In genomic region chr4:3068306-3069223, GRCm38 (mm10) we compare ENCODE assay signal across 8 mouse cellular contexts.
DNase-seq lines count a peak whose midpoint lies in the region; ATAC-seq and TF ChIP-seq lines count a peak whose summit lies in the region.

No protein-coding gene starts in this region.

- no peaks in the 10 kb centered on the region for H3K36me3 ChIP-seq in forebrain, embryonic 13.5 days (ENCODE audit: poor library complexity, severe bottlenecking)
- 0 out of 2 replicates have a peak, but pooled peaks cover 5% of the 10 kb centered on the region for H3K36me3 ChIP-seq in forebrain, embryonic 12.5 days (replicated peaks)
- no peaks in the 10 kb centered on the region for H3K36me3 ChIP-seq in megakaryocyte, embryonic 14.5 days (replicated peaks; ENCODE audit: low read length)
- no peaks in the 10 kb centered on the region for H3K36me3 ChIP-seq in intestine, postnatal 0 days (ENCODE audit: control insufficient read depth, insufficient read depth)
- H3K36me3 ChIP-seq in neural tube, embryonic 14.5 days (ENCODE audit: control insufficient read depth, insufficient read depth, low read length) = no peaks in the 10 kb centered on the region

- no peak overlapping the region for H3K4me2 ChIP-seq in forebrain, embryonic 13.5 days
- no peak overlapping the region for H3K4me2 ChIP-seq in forebrain, embryonic 12.5 days
- no peak overlapping the region for H3K4me2 ChIP-seq in intestine, postnatal 0 days (replicated peaks; ENCODE audit: low read depth)
- H3K4me2 ChIP-seq in neural tube, embryonic 14.5 days (ENCODE audit: low read depth, low read length) = no peak overlapping the region

- no peak overlapping the region for H3K4me3 ChIP-seq in forebrain, embryonic 13.5 days
- no peak overlapping the region for H3K4me3 ChIP-seq in forebrain, embryonic 12.5 days (replicated peaks)
- peak overlapping the region; percentile 20 for H3K4me3 ChIP-seq in megakaryocyte, embryonic 14.5 days (replicated peaks)
- H3K4me3 ChIP-seq in intestine, postnatal 0 days (ENCODE audit: low read depth, low read length) = no peak overlapping the region
- H3K4me3 ChIP-seq in neural tube, embryonic 14.5 days (ENCODE audit: low read depth, low read length) = no peak overlapping the region

- no peak for DNase-seq in T-cell, adult 2 months (ENCODE audit: low spot score)
- DNase-seq in layer of hippocampus, postnatal 36 days = no peak

- no peaks in the 10 kb centered on the region for H3K27me3 ChIP-seq in forebrain, embryonic 13.5 days
- no peaks in the 10 kb centered on the region for H3K27me3 ChIP-seq in forebrain, embryonic 12.5 days
- H3K27me3 ChIP-seq in megakaryocyte, embryonic 14.5 days (replicated peaks) = no peaks in the 10 kb centered on the region
- H3K27me3 ChIP-seq in intestine, postnatal 0 days (replicated peaks; ENCODE audit: control insufficient read depth, insufficient read depth, low read length) = no peaks in the 10 kb centered on the region
- H3K27me3 ChIP-seq in neural tube, embryonic 14.5 days (ENCODE audit: control insufficient read depth, insufficient read depth, low read length) = no peaks in the 10 kb centered on the region

- whole genome bisulfite sequencing in forebrain, embryonic 13.5 days = 83% methylated on average over 6 of the region's 6 CpGs
- 86% methylated on average over 6 of the region's 6 CpGs for WGBS in forebrain, embryonic 12.5 days
- 84% methylated on average over 6 of the region's 6 CpGs for WGBS in intestine, postnatal 0 days
- WGBS in neural tube, embryonic 14.5 days = 85% methylated on average over 6 of the region's 6 CpGs

- ATAC-seq in forebrain, embryonic 13.5 days = peak; percentile 49
- no peak for ATAC-seq in forebrain, embryonic 12.5 days (ENCODE audit: low FRiP score)
- ATAC-seq in megakaryocyte, adult 5-6 weeks (ENCODE audit: poor library complexity, severe bottlenecking) = no peak
- ATAC-seq in intestine, postnatal 0 days = peak; percentile 17; the same call in 1 of the 2 replicates
- peak; percentile 12; the same call in 1 of the 2 replicates for ATAC-seq in neural tube, embryonic 14.5 days (ENCODE audit: low read depth)

- peaks cover 86% of the 10 kb centered on the region for H3K9me3 ChIP-seq in forebrain, embryonic 13.5 days (replicated peaks)
- H3K9me3 ChIP-seq in forebrain, embryonic 12.5 days = peaks cover 87% of the 10 kb centered on the region
- H3K9me3 ChIP-seq in megakaryocyte, embryonic 14.5 days = peaks cover 90% of the 10 kb centered on the region
- H3K9me3 ChIP-seq in intestine, postnatal 0 days (ENCODE audit: control insufficient read depth) = peaks cover 40% of the 10 kb centered on the region
- H3K9me3 ChIP-seq in neural tube, embryonic 14.5 days (ENCODE audit: control insufficient read depth, low read length) = peaks cover 63% of the 10 kb centered on the region

- H3K27ac ChIP-seq in forebrain, embryonic 13.5 days = no peak overlapping the region
- H3K27ac ChIP-seq in forebrain, embryonic 12.5 days = no peak overlapping the region
- no peak overlapping the region for H3K27ac ChIP-seq in intestine, postnatal 0 days (ENCODE audit: low read depth, low read length)
- H3K27ac ChIP-seq in neural tube, embryonic 14.5 days (ENCODE audit: low read depth, low read length) = no peak overlapping the region

- H3K9ac ChIP-seq in forebrain, embryonic 13.5 days = no peak overlapping the region
- H3K9ac ChIP-seq in forebrain, embryonic 12.5 days = no peak overlapping the region
- H3K9ac ChIP-seq in intestine, postnatal 0 days (ENCODE audit: low read depth, low read length) = no peak overlapping the region
- no peak overlapping the region for H3K9ac ChIP-seq in neural tube, embryonic 14.5 days (replicated peaks; ENCODE audit: low read depth, low read length)

- TF ChIP-seq CTCF in intestine, postnatal 0 days (IDR thresholded peaks at IDR 0.05; ENCODE audit: low read depth) = no peak

- H3K4me1 ChIP-seq in forebrain, embryonic 13.5 days = no peaks in the 10 kb centered on the region
- no peaks in the 10 kb centered on the region for H3K4me1 ChIP-seq in forebrain, embryonic 12.5 days
- peaks cover 2% of the 10 kb centered on the region; the same call in 1 of the 2 replicates for H3K4me1 ChIP-seq in megakaryocyte, embryonic 14.5 days
- no peaks in the 10 kb centered on the region for H3K4me1 ChIP-seq in intestine, postnatal 0 days (replicated peaks; ENCODE audit: control insufficient read depth, insufficient read depth, low read length)
- no peaks in the 10 kb centered on the region for H3K4me1 ChIP-seq in neural tube, embryonic 14.5 days (ENCODE audit: control insufficient read depth, insufficient read depth, low read length)

Comparison
In these comparisons a context has a peak if more than half of its experiments do, and no peak if none do; other contexts are left out.
1. ATAC-seq: peak in forebrain, embryonic 13.5 days (single experiment), intestine, postnatal 0 days (single experiment) and neural tube, embryonic 14.5 days (single experiment); none in forebrain, embryonic 12.5 days (single experiment) and megakaryocyte, adult 5-6 weeks (single experiment).